Mouse (Mus musculus) midbrain, postnatal 0 days (tissue): ENCODE data around the gene Gtf3c5. TPM values are rescaled to one million over a fixed set of nuclear protein-coding genes. Genes with fewer than 3 reads are reported as not detected.

Experiments used
- ATAC-seq: fragments of 200-750 bp; cut with Nextera tagmentation; 2 replicates; pipeline ENCODE4 v1.8.0; 2017; ENCODE audit warnings: moderate number of reproducible peaks, mild to moderate bottlenecking, moderate TSS enrichment, moderate library complexity; ENCODE audit not compliant: low FRiP score
- DNase-seq: peaks from one replicate; pipeline ENCODE4 v3.0.0-alpha.2; 2015; ENCODE audit warnings: low spot score
- H3K27ac ChIP-seq: fragments of 300-500 bp; sonication (generic); 2 replicates; pipeline ENCODE4 v1.5.1; 2014; ENCODE audit warnings: low read depth, mild to moderate bottlenecking, low read length, mixed read lengths
- H3K27me3 ChIP-seq: fragments of 300-500 bp; sonication (generic); 2 replicates; pipeline ENCODE4 v1.6.1; 2014; ENCODE audit warnings: low read length, control low read depth, mixed read lengths; ENCODE audit not compliant: insufficient read depth
- H3K36me3 ChIP-seq: fragments of 300-500 bp; sonication (generic); 2 replicates; pipeline ENCODE4 v1.6.1; 2014; ENCODE audit warnings: low read length, control low read depth, mixed read lengths; ENCODE audit not compliant: insufficient read depth
- H3K4me1 ChIP-seq: fragments of 300-500 bp; sonication (generic); 2 replicates; pipeline ENCODE4 v1.6.1; 2014; ENCODE audit warnings: mild to moderate bottlenecking, control low read depth, antibody characterized with exemption, low read length, mixed read lengths; ENCODE audit not compliant: insufficient read depth
- H3K4me2 ChIP-seq: fragments of 300-500 bp; sonication (generic); 2 replicates; pipeline ENCODE4 v1.6.1; 2014; ENCODE audit warnings: low read depth, mild to moderate bottlenecking, low read length, mixed read lengths; ENCODE audit not compliant: poor library complexity, severe bottlenecking
- H3K4me3 ChIP-seq: fragments of 300-500 bp; sonication (generic); 2 replicates; pipeline ENCODE4 v1.5.1; 2014; ENCODE audit warnings: low read depth, mild to moderate bottlenecking, low read length, moderate library complexity
- H3K9ac ChIP-seq: fragments of 300-500 bp; sonication (generic); replicated peaks from 2 replicates; pipeline ENCODE4 v1.6.1; 2014; ENCODE audit warnings: mild to moderate bottlenecking, low read length, moderate library complexity, mixed read lengths; ENCODE audit not compliant: poor library complexity, severe bottlenecking
- H3K9me3 ChIP-seq: fragments of 300-500 bp; sonication (generic); 2 replicates; pipeline ENCODE4 v1.6.1; 2016; ENCODE audit warnings: low read length, control low read depth
- CTCF ChIP-seq: IDR thresholded peaks from 2 replicates; pipeline ENCODE4 v1.5.1; 2016; ENCODE audit warnings: antibody characterized with exemption, mild to moderate bottlenecking
- WGBS: fragments of 180-500 bp; shearing (Covaris S2); extraction: QIAGEN DNeasy Blood & Tissue Kit; methylation state at CpG from one replicate; pipeline ENCODE4 v1.1.7; 2014; 5-methylcytosine and 5-hydroxymethylcytosine counted together
- polyA plus RNA-seq: library from polyadenylated mRNA; unstranded; fragments of >200 nt; fragmentation: Nextera tagmentation; extraction: Ambion mirVana; gene quantifications from 2 replicates; pipeline ENCODE4 v1.2.1, GENCODE M21; 2015
- total RNA-seq: library from RNA; depleted of rRNA; stranded (reverse); fragments of >200 nt; gene quantifications from 2 replicates; pipeline ENCODE4 v1.2.3, GENCODE M21; 2014

Gene Gtf3c5
- total and polyA plus RNA-seq, 2 experiments from 2014 or later = 23.3 to 33.5 TPM

DNA sequence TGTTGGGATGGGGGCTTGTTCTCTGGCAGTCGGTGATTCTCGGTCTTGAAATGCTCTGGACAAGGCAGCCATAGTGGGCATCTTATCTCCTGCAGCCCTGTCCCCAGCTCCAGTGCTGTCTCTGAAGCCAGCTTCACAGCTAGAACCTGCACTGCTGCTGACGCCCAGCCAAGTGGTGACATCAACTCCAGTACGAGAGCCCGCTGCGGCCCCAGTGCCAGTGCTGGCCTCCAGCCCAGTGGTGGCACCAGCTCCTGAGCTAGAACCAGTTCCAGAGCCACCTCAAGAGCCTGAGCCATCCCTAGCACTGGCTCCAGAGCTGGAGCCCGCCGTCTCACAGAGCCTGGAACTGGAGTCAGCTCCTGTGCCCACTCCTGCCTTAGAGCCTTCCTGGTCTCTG lies 39.7 kb downstream of the Gtf3c5 start:
- ATAC-seq (no peak), DNase-seq (no peak)
- 91% methylated on average over 8 of the region's 8 CpGs for WGBS
- H3K4me1 ChIP-seq = peaks cover 10% of the 10 kb centered on the region
- no peak overlapping the region for H3K27ac ChIP-seq
- H3K9me3 ChIP-seq = no peaks in the 10 kb centered on the region
- H3K9ac ChIP-seq = no peak overlapping the region
- no peak for TF ChIP-seq CTCF
- peaks cover 65% of the 10 kb centered on the region for H3K36me3 ChIP-seq
- H3K4me2 ChIP-seq = no peak overlapping the region
- H3K4me3 ChIP-seq = no peak overlapping the region
- no peaks in the 10 kb centered on the region for H3K27me3 ChIP-seq

DNA sequence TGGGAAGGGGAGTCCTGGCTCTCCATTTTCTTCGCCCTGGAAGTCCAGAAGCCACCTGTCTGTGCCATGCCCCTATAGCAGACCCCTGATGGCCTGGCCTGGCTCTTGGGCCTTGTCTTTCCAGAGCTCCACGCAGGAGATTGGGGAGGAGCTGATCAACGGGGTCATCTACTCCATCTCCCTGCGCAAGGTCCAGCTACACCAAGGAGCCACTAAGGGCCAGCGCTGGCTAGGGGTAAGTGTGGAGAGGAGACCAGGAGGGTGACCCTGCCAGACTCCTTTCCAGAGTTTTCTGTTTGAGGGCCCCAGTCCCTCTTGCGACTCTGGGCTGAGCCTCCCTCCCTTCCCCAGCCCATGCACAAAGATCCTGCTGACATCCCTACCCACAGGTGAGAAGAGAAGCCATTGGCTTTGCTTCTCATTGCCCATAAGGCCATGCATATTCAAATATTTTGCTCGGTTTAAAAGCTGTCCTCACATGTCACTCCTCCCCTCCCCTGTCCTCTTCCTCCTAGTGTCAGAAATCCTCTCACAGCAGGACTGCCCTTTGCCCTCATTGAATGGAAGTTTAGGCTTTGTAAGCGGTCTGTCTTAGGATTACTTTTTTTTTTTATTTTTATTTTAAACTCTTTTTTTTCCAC lies 42.8 kb downstream of the Gtf3c5 start:
- no peak for ATAC-seq
- Histone ChIP-seq H3K4me1 (peaks cover 29% of the 10 kb centered on the region), H3K4me3 (no peak overlapping the region), H3K27me3 (no peaks in the 10 kb centered on the region), H3K36me3 (peaks cover 40% of the 10 kb centered on the region), H3K9me3 (no peaks in the 10 kb centered on the region), H3K27ac (no peak overlapping the region), H3K4me2 (no peak overlapping the region), H3K9ac (no peak overlapping the region)
- TF ChIP-seq CTCF = no peak
- no peak for DNase-seq
- 78% methylated on average over 8 of the region's 8 CpGs for WGBS

DNA sequence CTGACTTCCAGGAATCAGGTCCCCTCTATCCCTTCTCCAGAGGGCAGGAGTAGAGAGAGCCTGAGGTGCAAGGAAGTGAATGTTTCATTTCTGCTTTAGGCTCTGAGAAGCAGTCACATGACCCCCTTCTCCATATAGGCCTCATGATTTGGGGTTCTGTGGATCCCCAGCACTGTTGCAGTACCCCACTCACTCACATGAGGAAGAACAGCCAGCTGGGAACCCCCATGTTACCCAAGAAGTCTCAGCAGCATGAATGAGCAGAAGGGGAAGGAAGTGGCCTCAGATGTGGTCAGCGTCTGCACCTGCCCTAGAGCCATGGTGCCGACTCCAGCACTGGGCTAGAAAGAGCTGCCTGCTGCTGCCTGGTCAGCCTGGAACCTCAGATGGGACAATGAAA lies 43.6 kb downstream of the Gtf3c5 start:
- Histone ChIP-seq H3K4me1 (peaks cover 36% of the 10 kb centered on the region), H3K27ac (0 out of 2 replicates have a peak overlapping the region, but pooled peaks have one; percentile 32), H3K9ac (no peak overlapping the region; the same call in 1 of the 2 replicates), H3K4me3 (no peak overlapping the region), H3K9me3 (no peaks in the 10 kb centered on the region), H3K36me3 (peaks cover 32% of the 10 kb centered on the region), H3K27me3 (no peaks in the 10 kb centered on the region), H3K4me2 (no peak overlapping the region)
- DNase-seq = no peak
- WGBS = 49% methylated on average over 2 of the region's 2 CpGs
- TF ChIP-seq CTCF = no peak
- no peak for ATAC-seq

DNA sequence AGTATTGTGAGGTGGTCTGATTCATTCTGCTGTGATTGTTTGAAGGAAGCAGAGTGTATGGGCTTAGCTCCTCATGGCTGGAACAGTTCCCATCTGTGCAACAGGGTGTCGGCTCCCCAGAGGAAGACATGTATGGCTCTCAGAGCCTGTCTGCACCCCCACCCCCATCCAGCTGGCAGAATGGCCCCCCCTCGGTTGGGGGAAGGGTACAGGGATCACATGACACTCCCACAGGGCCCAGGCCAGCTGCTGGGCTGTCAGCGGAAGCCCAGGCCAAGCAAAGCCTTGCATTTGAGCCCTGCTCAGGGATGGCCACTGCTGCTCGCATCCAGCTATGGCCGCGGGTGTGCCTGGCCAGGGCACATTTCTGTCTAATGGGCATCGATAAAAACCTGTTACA lies 44.3 kb downstream of the Gtf3c5 start:
- peak overlapping the region; percentile 1; the same call in 1 of the 2 replicates for H3K9ac ChIP-seq
- peak overlapping the region; percentile 55 for H3K27ac ChIP-seq
- no peak for TF ChIP-seq CTCF
- ATAC-seq (peak; percentile 53; the same call in 1 of the 2 replicates), DNase-seq (peak; percentile 81)
- WGBS = 24% methylated on average over 7 of the region's 7 CpGs
- H3K4me2 ChIP-seq = no peak overlapping the region
- H3K4me3 ChIP-seq = no peak overlapping the region
- no peaks in the 10 kb centered on the region for H3K9me3 ChIP-seq
- H3K36me3 ChIP-seq = peaks cover 25% of the 10 kb centered on the region
- peaks cover 44% of the 10 kb centered on the region for H3K4me1 ChIP-seq
- no peaks in the 10 kb centered on the region for H3K27me3 ChIP-seq

DNA sequence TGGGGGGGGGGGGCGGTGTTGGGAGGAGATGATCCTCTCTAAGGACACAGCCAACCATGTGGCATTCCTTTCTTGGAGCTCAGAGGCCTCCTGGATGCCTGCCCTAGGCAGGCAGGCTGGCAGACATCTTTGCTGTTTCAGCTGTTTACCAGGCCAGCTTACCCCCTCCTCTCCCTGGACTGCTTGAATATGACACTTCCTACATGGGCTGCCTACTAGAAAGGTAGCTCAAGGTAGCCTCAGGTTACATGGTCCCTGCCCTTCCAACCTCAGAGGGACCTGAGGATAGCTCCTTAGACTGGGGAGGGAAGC lies 44.8 kb downstream of the Gtf3c5 start:
- 33% methylated on average over 1 of the region's 1 CpGs for WGBS
- Histone ChIP-seq H3K36me3 (peaks cover 20% of the 10 kb centered on the region), H3K27ac (peak overlapping the region; percentile 55), H3K4me1 (peaks cover 48% of the 10 kb centered on the region), H3K27me3 (no peaks in the 10 kb centered on the region), H3K9me3 (no peaks in the 10 kb centered on the region), H3K4me2 (no peak overlapping the region), H3K4me3 (no peak overlapping the region), H3K9ac (no peak overlapping the region)
- DNase-seq = peak; percentile 69
- no peak for TF ChIP-seq CTCF
- no peak for ATAC-seq

DNA sequence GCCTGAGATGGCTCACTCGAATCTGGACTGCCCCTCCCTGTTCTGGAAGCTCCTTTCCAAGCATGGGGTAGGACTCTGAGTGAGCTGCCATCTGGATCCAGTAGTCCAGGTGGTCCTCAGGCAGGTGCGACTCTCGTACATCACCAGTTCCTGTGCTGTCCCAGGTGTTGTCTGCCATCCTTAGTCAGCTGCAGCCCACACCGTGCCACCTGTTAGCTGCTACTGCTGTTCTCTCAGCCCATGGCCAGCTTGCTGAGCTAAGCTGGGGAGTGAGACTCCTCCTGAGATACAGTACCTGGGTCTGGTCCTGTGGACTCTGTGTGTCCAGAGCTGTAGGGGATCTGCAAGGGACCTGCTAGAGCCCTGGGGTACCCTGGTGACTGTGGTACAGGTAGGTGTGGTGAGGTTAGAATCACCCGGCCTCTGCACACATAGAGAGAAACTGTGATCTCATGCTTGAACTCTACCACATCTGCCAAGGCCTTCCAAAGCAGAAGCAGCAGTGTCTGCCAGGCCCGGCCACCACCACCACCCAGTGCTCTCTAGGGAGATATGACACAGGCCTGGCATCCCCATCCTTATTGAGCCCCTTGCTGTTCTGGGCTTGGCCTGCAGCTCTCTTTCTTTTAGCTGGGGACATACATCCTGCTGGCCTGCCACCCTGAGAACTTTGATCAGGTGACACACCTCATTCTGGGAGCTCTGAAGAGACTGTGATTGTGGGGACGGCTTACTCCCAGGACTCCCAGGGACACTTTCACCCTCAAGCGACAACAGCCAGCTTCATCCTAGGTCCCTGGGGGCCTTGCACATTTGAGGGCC lies 45.3 kb downstream of the Gtf3c5 start:
- Histone ChIP-seq H3K27ac (peak overlapping the region; percentile 55), H3K27me3 (no peaks in the 10 kb centered on the region), H3K36me3 (peaks cover 15% of the 10 kb centered on the region), H3K4me2 (no peak overlapping the region), H3K4me3 (no peak overlapping the region), H3K9ac (no peak overlapping the region; the same call in 1 of the 2 replicates), H3K4me1 (peaks cover 49% of the 10 kb centered on the region), H3K9me3 (no peaks in the 10 kb centered on the region)
- DNase-seq = no peak
- 54% methylated on average over 8 of the region's 8 CpGs for WGBS
- no peak for ATAC-seq
- no peak for TF ChIP-seq CTCF
